Mouse (Mus musculus) testis, adult 2 months (tissue): Measurements from ENCODE around the gene H2-Ab1.

Experiments used
- CTCF ChIP-seq: fragments of 200-500 bp; IDR thresholded peaks from 2 replicates; pipeline ENCODE4 v1.5.1; 2012; ENCODE audit warnings: low read depth, mild to moderate bottlenecking, inconsistent platforms, low read length, moderate library complexity; ENCODE audit not compliant: control insufficient read depth, insufficient read depth, insufficient replicate concordance
- POLR2A ChIP-seq: fragments of 200-500 bp; IDR thresholded peaks from 2 replicates; pipeline ENCODE4 v1.6.1; 2012; ENCODE audit warnings: low read depth, mild to moderate bottlenecking, inconsistent platforms, low read length, moderate library complexity; ENCODE audit not compliant: control insufficient read depth

DNA sequence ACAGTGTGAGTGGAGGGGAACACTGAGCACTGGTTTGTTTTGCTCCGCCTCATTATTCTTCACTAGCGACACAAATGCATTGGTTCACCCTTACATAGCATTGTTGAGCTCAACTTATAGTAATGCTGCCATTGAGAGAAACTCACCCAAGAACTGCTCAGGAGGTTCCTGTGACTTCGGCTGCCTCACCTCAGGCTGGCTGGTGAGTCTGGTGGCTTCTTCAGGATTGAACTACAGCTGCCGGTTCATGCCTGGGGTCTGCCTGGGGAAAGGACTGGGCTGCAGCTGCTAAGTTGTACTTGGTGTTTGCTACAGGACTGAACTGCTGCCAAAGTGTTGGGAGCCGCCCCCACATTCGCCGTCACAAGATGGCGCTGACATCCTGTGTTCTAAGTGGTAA is 32.1 kb upstream of the H2-Ab1 start:
- TF ChIP-seq CTCF (no peak), POLR2A (no peak)
